Mouse (Mus musculus): ENCODE measurements at regions not wholly inside any gene's neighbourhood (a gene's known extent, or its start where the extent isn't known, plus 50 kb on each side); places are given as distances from the start of the nearest gene placed in this dataset.

DNA sequence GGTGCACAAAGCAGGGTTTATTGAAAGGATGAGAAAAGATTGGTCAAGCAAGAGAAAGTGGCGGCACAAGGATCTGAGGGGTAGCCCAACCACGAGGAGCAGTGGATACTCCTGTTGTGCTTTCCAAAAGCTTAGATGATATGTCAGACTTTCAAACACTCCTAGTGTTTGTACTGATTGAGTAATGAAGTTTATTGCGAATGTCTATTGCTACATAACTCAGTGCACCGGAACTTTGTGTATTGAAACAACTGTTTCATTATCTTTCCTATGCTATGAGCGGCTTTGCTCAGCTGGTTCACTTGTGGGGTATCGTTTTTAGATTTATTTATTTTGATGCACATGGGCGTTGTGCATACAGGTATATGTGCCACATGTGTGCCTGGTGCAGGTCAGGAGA, 90.5 kb upstream of the Mki67 start:
- TF ChIP-seq POLR2A (IDR thresholded peaks at IDR 0.05; ENCODE audit: borderline replicate concordance, extremely low read depth, low read depth, low read length) (no peak), CTCF (IDR thresholded peaks at IDR 0.05; ENCODE audit: insufficient read depth, low read length) (no peak)

Data from lung, adult 2 months (tissue).